Mouse (Mus musculus): ENCODE data around the gene F830045P16Rik.

DNA sequence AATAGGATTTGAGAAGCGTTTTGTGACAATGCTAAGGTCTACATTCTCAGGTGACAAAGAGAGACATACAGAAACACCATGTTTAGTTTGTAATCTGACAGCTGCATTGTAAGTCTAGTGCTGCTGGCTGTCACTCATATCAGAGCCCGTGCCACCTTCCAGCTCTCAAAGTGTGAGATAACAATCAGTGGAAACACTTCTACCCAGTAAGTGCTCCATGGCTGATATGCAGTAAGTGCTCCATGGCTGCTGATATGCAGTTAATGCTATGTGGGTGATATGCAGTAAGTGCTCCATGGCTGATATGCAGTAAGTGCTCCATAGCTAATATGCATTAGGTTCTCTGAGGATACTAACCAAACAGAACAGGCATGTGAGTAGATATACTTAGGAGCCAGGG lies 65.6 kb downstream of the F830045P16Rik start:
- TF ChIP-seq CTCF (IDR thresholded peaks at IDR 0.05; ENCODE audit: extremely low read depth, insufficient read length, insufficient replicate concordance, low read depth, low read length) (no peak), POLR2A (IDR thresholded peaks at IDR 0.05; ENCODE audit: low read depth, low read length) (no peak)

Data from small intestine, adult 2 months (tissue).